Mouse (Mus musculus): ENCODE results near the gene Rasgef1c.

Gene Rasgef1c

GRCm38 (mm10) chr11:49926183-49926582 is 24.5 kb downstream of the Rasgef1c start:
- no peak for DNase-seq (ENCODE audit: low spot score)

- DNase-seq (ENCODE audit: low spot score) = no peak
Measured at GRCm38 (mm10) chr11:49927169-49927568, 25.5 kb downstream of the Rasgef1c start.

DNA sequence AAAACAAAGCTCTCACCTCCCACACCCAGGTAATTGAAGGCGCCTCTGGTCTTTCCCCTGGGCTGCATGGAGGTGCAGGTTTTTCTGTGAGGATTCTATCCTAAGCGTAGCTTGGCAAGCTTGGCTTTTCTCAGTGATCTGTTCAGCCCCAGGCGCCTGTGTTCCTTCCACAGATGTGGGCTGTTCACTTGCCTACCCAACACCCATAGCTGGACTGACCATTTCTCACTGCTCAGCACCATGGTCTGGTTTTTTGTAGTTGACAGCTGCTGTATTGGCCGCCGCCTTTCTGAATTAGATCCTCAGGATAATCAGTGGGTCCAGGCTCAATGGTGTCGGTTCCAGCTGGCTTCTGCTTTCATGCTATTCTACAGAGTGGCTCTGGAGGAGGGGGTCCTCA is 26.0 kb downstream of the Rasgef1c start:
- DNase-seq (ENCODE audit: low spot score) = no peak

DNA sequence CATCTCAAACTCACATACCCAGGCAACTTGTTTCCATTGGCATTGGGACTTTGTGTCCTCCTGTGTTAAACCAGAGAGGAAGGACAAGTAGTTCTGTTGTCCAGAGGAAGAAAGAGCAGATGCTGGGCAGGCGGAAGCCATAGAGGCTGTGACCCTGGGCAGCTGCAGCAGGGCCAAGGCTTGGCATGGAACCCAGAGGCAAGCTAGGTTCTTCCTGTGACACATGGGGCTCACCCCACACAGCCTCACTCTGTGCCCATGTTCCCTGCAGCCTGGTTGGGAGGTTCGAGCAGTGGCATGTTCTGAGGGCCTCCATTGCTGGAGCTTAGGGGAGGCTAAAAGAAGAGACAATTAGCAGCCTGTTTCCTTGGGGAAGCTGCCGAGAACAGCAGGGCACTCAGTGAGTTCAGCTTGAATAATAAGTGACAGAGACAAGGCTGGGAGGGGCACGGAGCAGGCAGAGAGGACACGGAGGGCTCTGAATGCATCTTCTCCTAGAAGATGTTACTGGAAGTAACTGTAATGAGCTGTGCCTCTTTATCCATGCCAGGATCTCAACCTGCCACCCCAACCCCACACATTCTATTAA is 29.5 kb downstream of the Rasgef1c start:
- no peak for DNase-seq (ENCODE audit: low spot score)

DNA sequence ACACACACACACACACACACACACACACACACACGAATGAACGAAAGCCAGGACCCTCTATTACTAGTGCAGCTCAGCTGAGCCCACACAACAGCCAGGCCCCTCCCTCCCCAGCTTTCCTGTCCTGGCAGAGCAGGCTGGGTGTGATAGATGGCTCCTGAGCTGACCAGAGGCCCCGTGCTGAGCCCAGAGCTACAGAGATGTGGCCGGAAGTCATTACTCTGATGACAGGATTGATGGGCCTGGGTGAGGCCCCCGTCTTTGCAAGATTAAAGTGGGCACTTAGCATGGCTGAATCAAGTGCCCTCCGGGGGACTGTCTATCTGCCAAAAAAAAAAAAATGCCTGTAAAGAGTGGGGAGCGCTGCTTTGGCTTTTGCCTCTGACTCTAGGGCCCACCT is 30.2 kb downstream of the Rasgef1c start:
- no peak for DNase-seq (ENCODE audit: low spot score)

GRCm38 (mm10) chr11:49933811-49934210 is 32.2 kb downstream of the Rasgef1c start:
- DNase-seq (ENCODE audit: low spot score) = no peak

DNA sequence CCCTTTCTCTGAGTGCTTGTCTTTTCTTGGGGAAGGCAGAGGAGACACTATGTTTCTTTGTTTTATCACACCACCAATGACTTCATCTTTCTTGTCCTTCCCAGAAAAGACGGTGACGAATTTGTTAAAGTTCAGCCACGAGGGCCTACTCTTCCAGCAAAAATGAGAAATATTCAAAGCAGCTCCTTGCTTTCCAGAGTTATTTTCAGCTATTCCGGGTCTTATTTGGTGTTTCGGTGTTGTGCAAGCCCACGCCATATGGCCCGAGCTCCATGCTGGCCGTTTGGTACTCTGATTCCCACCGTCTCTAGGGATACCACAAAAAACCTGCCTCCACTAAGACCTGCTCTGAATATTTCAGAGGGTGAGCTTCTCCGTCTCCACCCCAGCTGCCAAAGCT is 32.7 kb downstream of the Rasgef1c start:
- DNase-seq (ENCODE audit: low spot score) = no peak

DNA sequence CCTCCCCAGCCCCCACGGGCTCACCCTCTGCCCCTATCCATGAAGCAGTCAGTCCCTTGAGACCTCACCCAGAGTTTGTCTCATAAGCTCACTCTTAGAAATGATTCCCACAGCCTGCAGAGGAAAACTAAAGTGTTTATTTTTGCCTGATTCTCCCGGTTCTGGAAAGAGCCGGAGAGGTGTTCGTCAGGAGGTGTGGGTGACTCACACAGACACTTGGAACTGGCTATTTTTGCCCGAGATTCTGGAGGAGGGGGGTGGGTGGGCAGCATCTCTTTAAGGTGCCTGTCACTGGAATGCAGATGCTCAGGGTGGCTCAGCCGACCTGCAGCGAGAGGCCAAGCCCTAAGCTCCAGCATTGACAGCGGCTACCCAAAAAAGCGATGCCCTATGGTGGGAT is 34.8 kb downstream of the Rasgef1c start:
- DNase-seq (ENCODE audit: low spot score) = no peak

DNA sequence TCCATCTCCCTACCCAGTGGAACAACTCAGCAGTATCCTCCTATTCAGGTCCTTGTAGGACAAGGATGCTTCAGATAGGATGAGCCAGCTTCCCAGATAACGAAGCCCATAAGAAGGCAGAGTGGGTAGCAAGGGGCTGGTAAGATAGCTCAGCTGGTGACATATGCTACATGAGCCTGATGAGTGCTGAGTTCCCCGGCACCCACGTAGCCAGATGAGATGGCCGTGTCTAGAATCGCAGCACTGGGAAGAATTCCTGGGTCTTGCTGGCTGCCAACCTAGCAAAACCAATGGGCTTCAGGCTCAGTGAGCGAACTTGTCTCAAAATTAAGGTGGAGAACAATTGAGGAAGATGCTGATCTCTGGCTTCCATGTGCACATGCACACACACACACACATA is 36.1 kb downstream of the Rasgef1c start:
- no peak for DNase-seq (ENCODE audit: low spot score)

DNA sequence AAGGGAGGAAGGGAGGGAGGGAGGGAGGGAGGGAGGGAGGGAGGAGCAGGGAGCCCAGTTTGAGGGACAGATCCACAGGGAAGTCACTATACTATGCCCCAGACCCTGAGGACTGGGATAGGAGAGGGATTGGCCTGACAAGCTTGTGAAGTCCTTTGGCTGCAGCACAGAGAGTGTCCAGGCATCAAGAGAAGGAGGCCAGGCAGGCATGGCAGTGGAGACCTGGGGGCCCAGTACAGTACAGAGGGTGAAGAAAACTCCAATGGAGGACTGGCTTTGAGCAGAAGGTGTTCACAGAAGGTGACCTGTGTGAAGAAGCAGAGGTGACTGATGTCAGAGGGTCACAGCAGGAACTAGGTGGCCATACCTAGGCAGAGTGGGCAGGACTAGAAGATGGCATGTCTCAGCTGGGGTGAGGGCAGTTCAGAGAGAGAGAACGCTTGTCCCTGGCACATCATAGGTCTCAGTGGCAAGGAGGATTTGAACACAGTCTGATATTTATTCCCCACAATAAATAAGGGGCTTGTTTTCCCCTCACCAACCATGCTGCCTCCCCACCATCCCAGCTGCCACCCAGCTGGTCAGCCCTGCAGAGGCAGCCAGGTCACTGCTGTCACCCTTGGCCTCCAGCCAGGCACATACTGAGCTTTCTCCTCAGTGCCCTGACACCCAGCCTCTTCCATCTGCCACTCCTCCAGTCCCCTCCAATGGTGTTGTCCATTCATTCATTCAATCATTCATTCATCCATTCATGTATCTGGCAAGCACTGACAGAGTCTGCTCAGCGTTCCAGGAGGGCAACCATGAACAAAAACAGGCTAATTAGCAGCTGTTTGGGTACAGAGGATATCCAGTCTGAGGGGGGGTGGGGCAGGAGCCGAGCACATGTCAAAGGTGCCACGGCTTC is 36.9 kb downstream of the Rasgef1c start:
- no peak for DNase-seq (ENCODE audit: low spot score)

GRCm38 (mm10) chr11:49942841-49943240 is 41.2 kb downstream of the Rasgef1c start:
- no peak for DNase-seq (ENCODE audit: low spot score)

DNA sequence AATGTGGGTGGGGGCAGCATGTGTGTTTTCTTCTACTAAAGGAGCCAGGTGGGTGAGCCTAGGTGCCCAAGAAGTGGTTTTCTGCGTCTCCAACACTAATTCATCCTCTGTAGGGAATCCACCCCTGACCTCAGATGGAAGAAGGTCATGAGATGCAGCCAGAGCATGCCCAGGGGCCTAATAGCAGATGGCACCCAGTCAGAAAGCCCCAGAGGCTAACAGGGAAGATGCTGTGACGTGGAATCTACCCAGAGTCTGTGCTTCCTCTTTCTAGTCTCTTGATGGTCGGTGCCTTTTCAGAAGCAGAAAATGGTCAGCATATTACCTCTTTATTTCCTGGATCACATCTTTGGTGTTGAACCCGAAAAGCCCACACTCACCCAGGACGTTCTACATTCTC is 42.3 kb downstream of the Rasgef1c start:
- DNase-seq (ENCODE audit: low spot score) = no peak

- no peak for DNase-seq (ENCODE audit: low spot score)
Measured at GRCm38 (mm10) chr11:49945726-49946125, 44.1 kb downstream of the Rasgef1c start.

- DNase-seq (ENCODE audit: low spot score) = no peak
Measured at GRCm38 (mm10) chr11:49949839-49950238, 48.2 kb downstream of the Rasgef1c start.

DNA sequence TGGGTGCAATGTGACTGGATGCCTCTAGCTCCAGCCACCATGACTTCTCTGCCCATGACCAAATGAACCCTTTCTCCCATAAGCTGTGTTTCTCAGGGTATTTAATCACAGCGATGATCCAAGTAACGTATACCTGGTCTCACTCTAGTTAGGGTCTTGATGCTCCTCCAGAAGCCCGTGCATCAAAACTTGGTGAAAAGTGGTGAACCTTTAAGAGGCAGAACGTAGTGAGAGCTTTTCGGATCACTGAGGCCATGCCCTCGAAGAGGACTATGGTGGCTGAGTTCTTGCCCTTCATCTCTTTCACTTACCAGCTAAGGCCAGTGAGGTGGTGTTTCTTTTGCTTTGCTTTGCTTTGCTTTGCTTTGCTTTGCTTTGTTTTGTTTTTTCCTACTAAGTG is 52.0 kb downstream of the Rasgef1c start:
- no peak for DNase-seq (ENCODE audit: low spot score)

GRCm38 (mm10) chr11:49955577-49956261 is 54.1 kb downstream of the Rasgef1c start:
- DNase-seq (ENCODE audit: low spot score) = peak; percentile 25

- DNase-seq (ENCODE audit: low spot score) = no peak
Measured at GRCm38 (mm10) chr11:49958017-49958416, 56.4 kb downstream of the Rasgef1c start.

DNA sequence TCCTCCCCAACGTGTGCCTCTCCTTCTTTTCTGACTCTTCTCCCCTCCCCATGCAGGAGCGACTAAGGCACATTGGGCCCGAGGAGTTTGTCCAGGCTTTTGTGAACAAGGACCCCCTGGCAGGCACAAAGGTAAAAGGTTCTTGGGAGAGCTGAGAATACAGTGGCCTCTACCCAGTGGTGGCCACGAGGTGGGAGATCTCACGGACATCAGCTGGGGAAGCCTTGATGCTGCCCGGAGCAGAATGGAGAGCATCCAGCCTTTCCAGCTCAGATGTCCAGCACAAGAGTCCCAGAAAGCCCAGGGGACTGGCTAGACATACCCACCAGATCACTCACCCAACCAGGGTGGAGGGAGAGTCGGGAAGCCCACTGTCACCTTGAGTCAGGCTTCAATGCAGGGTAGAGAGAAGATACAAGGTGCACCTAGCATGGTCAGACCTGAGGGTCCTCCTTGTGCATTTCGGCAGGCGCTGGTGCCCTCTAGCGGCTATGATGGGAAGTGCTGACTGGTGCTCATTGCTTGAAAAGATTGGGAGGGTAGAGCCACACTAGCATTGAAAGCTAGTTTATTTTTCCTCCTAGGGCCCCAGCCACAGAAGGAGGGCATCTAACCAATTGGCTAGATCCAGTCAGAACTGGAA is 59.6 kb downstream of the Rasgef1c start:
- DNase-seq (ENCODE audit: low spot score) = peak; percentile 54

DNA sequence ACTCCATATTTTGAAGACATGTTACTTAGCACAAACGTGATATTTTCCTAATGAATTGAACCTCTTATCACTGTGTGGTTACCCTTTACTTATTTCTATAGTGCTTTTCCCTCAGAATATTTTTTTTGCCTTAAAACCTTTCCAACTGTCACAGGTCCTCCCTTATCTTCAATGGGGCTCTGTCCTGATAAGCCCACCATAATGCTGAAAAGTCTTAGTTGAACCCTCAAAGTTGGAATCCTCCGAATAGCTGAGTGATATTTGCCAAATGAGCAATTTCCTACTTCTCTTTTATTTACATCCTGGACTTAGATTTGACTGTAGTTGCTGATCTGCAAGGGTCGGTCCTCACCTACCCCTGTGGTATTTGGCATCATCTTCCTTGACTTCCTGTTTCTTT is 63.7 kb downstream of the Rasgef1c start:
- no peak for DNase-seq (ENCODE audit: low spot score)

DNA sequence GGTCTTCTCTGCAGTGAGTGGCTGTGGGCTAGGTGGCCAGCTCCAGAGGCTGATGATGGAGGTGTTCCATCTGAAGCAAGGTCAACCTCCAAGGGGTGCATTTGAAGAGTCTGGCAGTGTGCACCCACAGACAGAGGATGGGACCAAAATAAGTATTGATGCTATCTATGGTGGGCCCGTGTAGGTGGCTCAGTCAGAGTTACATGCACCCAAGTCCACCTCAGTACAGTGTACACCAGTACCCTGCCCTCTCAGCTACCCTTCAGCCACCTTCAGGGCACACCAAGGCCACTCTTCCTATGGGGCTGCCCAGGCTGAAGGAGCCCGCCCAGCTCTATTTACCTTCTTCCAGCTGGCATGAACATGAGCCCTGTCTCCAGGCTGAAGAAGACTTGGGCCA is 68.1 kb downstream of the Rasgef1c start:
- DNase-seq (ENCODE audit: low spot score) = no peak

DNA sequence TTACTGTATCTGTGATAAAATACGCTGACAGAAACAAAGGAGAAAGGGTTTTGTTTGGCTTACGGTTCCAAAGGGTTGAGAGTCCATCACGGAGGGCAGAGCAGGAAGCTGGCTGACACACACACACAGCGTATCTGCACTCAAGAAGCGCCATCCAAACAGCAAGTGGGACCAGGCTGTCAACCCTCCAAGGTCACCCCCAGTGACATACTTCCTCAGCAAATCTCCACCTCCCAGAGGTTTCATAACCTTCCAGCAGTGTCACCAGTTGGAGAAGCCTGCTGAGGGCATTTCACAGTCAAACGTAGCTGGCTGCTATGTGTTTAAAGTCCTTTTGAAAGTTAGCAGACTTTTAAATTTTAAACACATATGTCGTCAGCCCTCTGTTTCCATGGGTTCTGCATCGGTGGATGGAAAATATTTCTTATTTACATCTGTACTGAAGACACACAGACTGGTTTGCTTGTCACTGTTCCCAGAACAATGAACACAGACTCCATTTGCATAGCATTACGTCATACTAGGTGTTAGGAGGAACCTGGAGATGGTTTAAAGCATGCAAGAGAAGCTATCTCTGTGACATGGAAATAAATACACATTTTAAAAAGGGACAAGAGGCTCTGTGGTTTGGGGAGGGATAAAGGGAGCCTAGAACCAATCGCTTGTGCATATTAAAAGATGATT is 72.2 kb downstream of the Rasgef1c start:
- DNase-seq (ENCODE audit: low spot score) = no peak

- DNase-seq (ENCODE audit: low spot score) = no peak
Measured at GRCm38 (mm10) chr11:49974675-49975074, 73.0 kb downstream of the Rasgef1c start.

Data from ovary, postnatal 10 days (tissue).